Mouse (Mus musculus) neutrophil, adult 5-6 weeks (primary cell): ENCODE measurements around the gene Ntsr1. TPM values are rescaled to one million over a fixed set of nuclear protein-coding genes. Genes with fewer than 3 reads are reported as not detected.

Experiments
- total RNA-seq: library from RNA; stranded (forward); fragments of 200-1000 nt; gene quantifications from 2 replicates; pipeline ENCODE4 v1.2.3, GENCODE M21; 2017

Gene Ntsr1
- total RNA-seq, 1 experiment from 2014 or later: not detected

Other genes starting within 250 kb of the Ntsr1 start
- gene Rps21, start 242.6 kb upstream of the Ntsr1 start, total RNA-seq: 798 and 852 TPM in 2 replicates
- 53.5 and 55.6 TPM in 2 replicates for gene Cables2, start 226.5 kb upstream of the Ntsr1 start, total RNA-seq
- gene Rbbp8nl, start 210.1 kb upstream of the Ntsr1 start, total RNA-seq: not detected in 2 replicates
- gene Gata5, start 165.3 kb upstream of the Ntsr1 start, total RNA-seq: not detected in 2 replicates
- 6.4 and 8.4 TPM in 2 replicates for gene Slco4a1, start 43.7 kb upstream of the Ntsr1 start, total RNA-seq
- gene Mrgbp, start 81.3 kb downstream of the Ntsr1 start, total RNA-seq: 46.7 TPM in 2 replicates
- 56.9 and 76.6 TPM in 2 replicates for gene Ogfr, start 89.3 kb downstream of the Ntsr1 start, total RNA-seq
- gene Col9a3, start 97.8 kb downstream of the Ntsr1 start, total RNA-seq: 2.0 and 2.2 TPM in 2 replicates
- gene Tcfl5, start 142.7 kb downstream of the Ntsr1 start, total RNA-seq: not detected in 2 replicates
- 102 and 114 TPM in 2 replicates for gene Dido1, start 210.0 kb downstream of the Ntsr1 start, total RNA-seq
- 66.9 and 77.9 TPM in 2 replicates for gene Gid8, start 210.1 kb downstream of the Ntsr1 start, total RNA-seq
- 10.2 and 12.1 TPM in 2 replicates for gene Slc17a9, start 225.3 kb downstream of the Ntsr1 start, total RNA-seq